Mouse (Mus musculus) forebrain, embryonic 11.5 days (tissue): ENCODE results near the gene Sdf4. TPM values are rescaled to one million over a fixed set of nuclear protein-coding genes. Genes with fewer than 3 reads are reported as not detected.
A peak's percentile ranks its signal among the peaks of the same experiment; 100 is the strongest.

Experiments
- ATAC-seq: fragments of 200-750 bp; cut with Nextera tagmentation; replicated peaks from 2 replicates; pipeline ENCODE4 v1.8.0; 2017; ENCODE audit warnings: moderate TSS enrichment; ENCODE audit not compliant: low FRiP score
- DNase-seq: peaks from one replicate; pipeline ENCODE4 v3.0.0-alpha.2; 2017; ENCODE audit warnings: low spot score
- H3K27ac ChIP-seq: fragments of 300-500 bp; sonication (generic); 2 replicates; pipeline ENCODE4 v1.5.1; 2014; ENCODE audit warnings: low read depth, low read length
- H3K27me3 ChIP-seq: fragments of 300-500 bp; sonication (generic); 2 replicates; pipeline ENCODE4 v1.6.1; 2014; ENCODE audit warnings: mild to moderate bottlenecking, low read length, mixed read lengths; ENCODE audit not compliant: control insufficient read depth, insufficient read depth
- H3K36me3 ChIP-seq: fragments of 300-500 bp; sonication (generic); 2 replicates; pipeline ENCODE4 v1.6.1; 2014; ENCODE audit warnings: mild to moderate bottlenecking, low read length, moderate library complexity, mixed read lengths; ENCODE audit not compliant: control insufficient read depth, insufficient read depth
- H3K4me1 ChIP-seq: fragments of 300-500 bp; sonication (generic); replicated peaks from 2 replicates; pipeline ENCODE4 v1.6.1; 2014; ENCODE audit warnings: low read length, mixed read lengths; ENCODE audit not compliant: control insufficient read depth, insufficient read depth
- H3K4me2 ChIP-seq: fragments of 300-500 bp; sonication (generic); 2 replicates; pipeline ENCODE4 v1.6.1; 2014; ENCODE audit warnings: low read depth, mild to moderate bottlenecking, low read length, moderate library complexity, mixed read lengths; ENCODE audit not compliant: severe bottlenecking
- H3K4me3 ChIP-seq: fragments of 300-500 bp; sonication (generic); 2 replicates; pipeline ENCODE4 v1.5.1; 2014; ENCODE audit warnings: low read depth, low read length
- H3K9ac ChIP-seq: fragments of 300-500 bp; sonication (generic); 2 replicates; pipeline ENCODE4 v1.6.1; 2014; ENCODE audit warnings: low read length
- H3K9me3 ChIP-seq: fragments of 300-500 bp; sonication (generic); 2 replicates; pipeline ENCODE4 v1.6.1; 2016; ENCODE audit warnings: low read length, mixed read lengths; ENCODE audit not compliant: control insufficient read depth
- WGBS: fragments of 180-500 bp; shearing (Covaris S2); extraction: QIAGEN DNeasy Blood & Tissue Kit; methylation state at CpG from one replicate; pipeline ENCODE4 v1.1.7; 2014; 5-methylcytosine and 5-hydroxymethylcytosine counted together
- polyA plus RNA-seq: library from polyadenylated mRNA; unstranded; fragments of >200 nt; fragmentation: Nextera tagmentation; extraction: Ambion mirVana; gene quantifications from 2 replicates; pipeline ENCODE4 v1.2.1, GENCODE M21; 2014

The Sdf4 gene
- polyA plus RNA-seq, 1 experiment from 2014 or later = 117 TPM

- WGBS = 2% methylated on average over 24 of the region's 24 CpGs
- H3K4me3 ChIP-seq = peak overlapping the region; percentile 40
- no peaks in the 10 kb centered on the region for H3K9me3 ChIP-seq
- peaks cover 5% of the 10 kb centered on the region for H3K4me1 ChIP-seq
- H3K36me3 ChIP-seq = no peaks in the 10 kb centered on the region; the same call in 1 of the 2 replicates
- ATAC-seq (peak; percentile 91), DNase-seq (peak; percentile 82)
- peak overlapping the region; percentile 51 for H3K4me2 ChIP-seq
- H3K9ac ChIP-seq = peak overlapping the region; percentile 59
- H3K27ac ChIP-seq = peak overlapping the region; percentile 84
- H3K27me3 ChIP-seq = peaks cover 22% of the 10 kb centered on the region
Measured at GRCm38 (mm10) chr4:156031593-156032391, 39.1 kb downstream of the Sdf4 start.

GRCm38 (mm10) chr4:156032856-156033255, 40.2 kb downstream of the Sdf4 start:
- no peak overlapping the region for H3K4me3 ChIP-seq
- no peak overlapping the region for H3K9ac ChIP-seq
- no peaks in the 10 kb centered on the region for H3K36me3 ChIP-seq
- no peak for ATAC-seq
- no peaks in the 10 kb centered on the region for H3K9me3 ChIP-seq
- peaks cover 5% of the 10 kb centered on the region for H3K4me1 ChIP-seq
- H3K27ac ChIP-seq = no peak overlapping the region
- 85% methylated on average over 4 of the region's 4 CpGs for WGBS
- H3K4me2 ChIP-seq = no peak overlapping the region
- peaks cover 22% of the 10 kb centered on the region for H3K27me3 ChIP-seq
- DNase-seq = no peak

DNA sequence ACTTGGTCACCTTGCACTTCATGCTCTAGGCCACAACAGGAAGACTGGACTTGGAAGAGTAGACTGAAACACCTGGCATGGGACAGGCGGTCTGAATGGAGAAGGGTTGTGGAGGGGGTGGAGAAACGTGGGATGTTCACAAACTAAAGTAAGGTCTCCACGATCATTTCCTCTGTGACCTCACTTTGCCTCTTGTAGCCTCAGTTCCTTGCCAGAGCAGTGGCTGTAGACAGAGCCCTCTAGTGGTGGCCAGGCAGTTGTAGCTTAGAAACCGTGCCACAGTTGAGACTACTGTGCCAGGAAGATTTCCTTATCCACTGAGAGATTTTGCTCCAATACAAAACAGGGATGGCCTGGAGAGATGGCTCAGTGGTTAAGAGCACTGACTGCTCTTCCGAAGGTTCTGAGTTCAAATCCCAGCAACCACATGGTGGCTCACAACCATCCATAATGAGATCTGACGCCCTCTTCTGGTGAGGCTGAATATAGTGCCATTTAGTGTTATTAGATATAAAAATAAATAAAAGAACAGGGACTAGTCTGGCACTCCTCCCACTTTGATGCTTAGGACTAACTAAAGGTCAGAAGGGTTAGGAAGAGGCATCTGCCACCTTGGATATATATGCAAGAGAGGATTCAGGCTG, 40.9 kb downstream of the Sdf4 start:
- no peak for DNase-seq
- ATAC-seq = no peak
- H3K36me3 ChIP-seq = no peaks in the 10 kb centered on the region

GRCm38 (mm10) chr4:156034301-156034700, 41.6 kb downstream of the Sdf4 start:
- peaks cover 5% of the 10 kb centered on the region for H3K4me1 ChIP-seq
- H3K27me3 ChIP-seq = peaks cover 22% of the 10 kb centered on the region
- ATAC-seq (no peak), DNase-seq (no peak)
- 49% methylated on average over 4 of the region's 4 CpGs for WGBS
- H3K4me3 ChIP-seq = no peak overlapping the region
- no peak overlapping the region for H3K9ac ChIP-seq
- no peaks in the 10 kb centered on the region for H3K36me3 ChIP-seq
- no peak overlapping the region for H3K27ac ChIP-seq
- H3K4me2 ChIP-seq = no peak overlapping the region
- H3K9me3 ChIP-seq = no peaks in the 10 kb centered on the region

More for the DNA sequence above, 40.9 kb downstream of the Sdf4 start:
- Histone ChIP-seq H3K4me2 (no peak overlapping the region), H3K27ac (no peak overlapping the region), H3K9ac (no peak overlapping the region), H3K27me3 (peaks cover 22% of the 10 kb centered on the region), H3K9me3 (no peaks in the 10 kb centered on the region), H3K4me1 (peaks cover 5% of the 10 kb centered on the region), H3K4me3 (no peak overlapping the region)
- WGBS = 57% methylated on average over 6 of the region's 6 CpGs

- Histone ChIP-seq H3K27ac (no peak overlapping the region), H3K27me3 (peaks cover 22% of the 10 kb centered on the region), H3K9me3 (no peaks in the 10 kb centered on the region), H3K4me2 (peak overlapping the region; percentile 29), H3K9ac (no peak overlapping the region), H3K4me3 (peak overlapping the region; percentile 5; the same call in 1 of the 2 replicates), H3K36me3 (no peaks in the 10 kb centered on the region), H3K4me1 (peaks cover 5% of the 10 kb centered on the region)
- DNase-seq (no peak), ATAC-seq (no peak)
- 3% methylated on average over 25 of the region's 25 CpGs for WGBS
Measured at GRCm38 (mm10) chr4:156034901-156035300, 42.2 kb downstream of the Sdf4 start.

GRCm38 (mm10) chr4:156044754-156045153, 52.1 kb downstream of the Sdf4 start:
- WGBS = 75% methylated on average over 5 of the region's 5 CpGs
- Histone ChIP-seq H3K36me3 (no peaks in the 10 kb centered on the region), H3K27me3 (no peaks in the 10 kb centered on the region), H3K4me2 (no peak overlapping the region), H3K9me3 (no peaks in the 10 kb centered on the region), H3K9ac (no peak overlapping the region), H3K27ac (no peak overlapping the region), H3K4me3 (no peak overlapping the region), H3K4me1 (no peaks in the 10 kb centered on the region)
- ATAC-seq = no peak
- no peak for DNase-seq

DNA sequence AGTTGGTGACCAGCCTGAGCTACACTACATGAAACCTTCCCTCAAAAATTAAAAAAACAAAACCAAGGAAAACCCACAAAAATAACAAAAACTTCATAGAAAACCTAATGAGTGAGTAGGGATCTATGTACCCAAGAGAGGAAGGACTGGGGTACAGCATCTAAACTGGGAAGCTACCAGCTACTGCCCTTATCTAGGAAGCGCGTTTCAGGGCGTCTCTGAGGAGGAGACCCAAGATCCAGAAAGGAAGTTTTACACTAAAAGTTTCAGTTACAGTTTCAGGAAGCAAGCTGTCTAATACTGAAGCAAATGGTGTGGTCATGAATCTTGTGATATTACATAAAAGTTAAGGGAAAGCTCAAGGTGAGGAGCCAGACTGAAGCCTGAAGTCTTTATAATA, 57.1 kb downstream of the Sdf4 start:
- Histone ChIP-seq H3K4me2 (no peak overlapping the region), H3K9ac (no peak overlapping the region), H3K4me3 (no peak overlapping the region), H3K9me3 (no peaks in the 10 kb centered on the region), H3K4me1 (no peaks in the 10 kb centered on the region), H3K27ac (no peak overlapping the region), H3K36me3 (no peaks in the 10 kb centered on the region), H3K27me3 (no peaks in the 10 kb centered on the region)
- no peak for ATAC-seq
- no peak for DNase-seq
- WGBS = 83% methylated on average over 3 of the region's 3 CpGs

- Histone ChIP-seq H3K27me3 (no peaks in the 10 kb centered on the region), H3K4me1 (no peaks in the 10 kb centered on the region), H3K36me3 (no peaks in the 10 kb centered on the region), H3K4me2 (no peak overlapping the region), H3K4me3 (no peak overlapping the region), H3K9ac (no peak overlapping the region), H3K9me3 (no peaks in the 10 kb centered on the region), H3K27ac (no peak overlapping the region)
- ATAC-seq (no peak), DNase-seq (no peak)
- WGBS = 69% methylated on average over 6 of the region's 6 CpGs
Measured at GRCm38 (mm10) chr4:156050391-156050980, 57.8 kb downstream of the Sdf4 start.
